Comparison of ENCODE assay signal across 17 mouse cellular contexts in genomic region chr15:103281465-103282205, GRCm38 (mm10). TPM values are rescaled to one million over a fixed set of nuclear protein-coding genes. Genes with fewer than 3 reads are reported as not detected.
DNase-seq lines count a peak whose midpoint lies in the region; ATAC-seq and TF ChIP-seq lines count a peak whose summit lies in the region.
"Had no signal": no experiment of that assay in that cellular context is flagged by ENCODE, and none has a peak within 500 bp of the region (broad histone marks: within the 10 kb centered on the region; RNA-seq: fewer than 3 reads in every experiment).

No protein-coding gene starts in this region.

- H3K4me2 ChIP-seq in neural tube, embryonic 11.5 days (ENCODE audit: low read depth) = no peak overlapping the region
- peak overlapping the region; percentile 32; the same call in 1 of the 2 replicates for H3K4me2 ChIP-seq in intestine, postnatal 0 days (replicated peaks; ENCODE audit: low read depth)
- no peak overlapping the region for H3K4me2 ChIP-seq in liver, embryonic 16.5 days (ENCODE audit: low read depth, low read length)
- H3K4me2 ChIP-seq: embryonic facial prominence, embryonic 13.5 days; neural tube, embryonic 12.5 days had no signal

- DNase-seq in neural tube, embryonic 11.5 days (ENCODE audit: low spot score) = no peak
- DNase-seq in neural tube, embryonic 10.5 days (ENCODE audit: extremely low spot score, low spot score) = no peak
- no peak for DNase-seq in adrenal gland, postnatal 25 days
- DNase-seq in retina, postnatal 1 day = no peak
- no peak for DNase-seq in right cerebral cortex, postnatal 36 days (ENCODE audit: low spot score in 2 of 2)
- DNase-seq: adrenal gland, adult 8-10 months; gastrocnemius, postnatal 36 days; kidney, postnatal 14 days; right cerebral cortex, adult 18-20 months had no signal

- H3K4me1 ChIP-seq in neural tube, embryonic 11.5 days (ENCODE audit: control insufficient read depth, insufficient read depth, low read length) = peaks cover 4% of the 10 kb centered on the region; the same call in 1 of the 2 replicates
- H3K4me1 ChIP-seq in intestine, postnatal 0 days (replicated peaks; ENCODE audit: control insufficient read depth, insufficient read depth, low read length) = peaks cover 6% of the 10 kb centered on the region; the same call in 1 of the 2 replicates
- peaks cover 48% of the 10 kb centered on the region for H3K4me1 ChIP-seq in liver, embryonic 16.5 days (ENCODE audit: control insufficient read depth, low read depth, low read length)
- H3K4me1 ChIP-seq: midbrain, embryonic 10.5 days had no signal

- H3K4me3 ChIP-seq in neural tube, embryonic 11.5 days (ENCODE audit: low read depth, low read length) = no peak overlapping the region
- H3K4me3 ChIP-seq in intestine, postnatal 0 days (ENCODE audit: low read depth, low read length) = no peak overlapping the region
- H3K4me3 ChIP-seq in liver, embryonic 16.5 days (ENCODE audit: low read depth, low read length) = no peak overlapping the region
- H3K4me3 ChIP-seq: embryonic facial prominence, embryonic 13.5 days; heart, embryonic 10.5 days; midbrain, embryonic 10.5 days; neural tube, embryonic 12.5 days had no signal

- no peaks in the 10 kb centered on the region for H3K9me3 ChIP-seq in neural tube, embryonic 11.5 days (ENCODE audit: control insufficient read depth, low read length)
- no peaks in the 10 kb centered on the region for H3K9me3 ChIP-seq in intestine, postnatal 0 days (ENCODE audit: control insufficient read depth)
- no peaks in the 10 kb centered on the region for H3K9me3 ChIP-seq in liver, embryonic 16.5 days (replicated peaks; ENCODE audit: control insufficient read depth, low read length)
- H3K9me3 ChIP-seq: embryonic facial prominence, embryonic 13.5 days; heart, embryonic 10.5 days; midbrain, embryonic 10.5 days; neural tube, embryonic 12.5 days had no signal

- WGBS in neural tube, embryonic 11.5 days = 93% methylated on average over 3 of the region's 3 CpGs
- WGBS in intestine, postnatal 0 days = 48% methylated on average over 3 of the region's 3 CpGs
- WGBS in liver, embryonic 16.5 days (ENCODE audit: insufficient replicate concordance) = 71% methylated on average over 3 of the region's 3 CpGs

- H3K27me3 ChIP-seq in neural tube, embryonic 11.5 days (ENCODE audit: control insufficient read depth, insufficient read depth, low read length) = no peaks in the 10 kb centered on the region
- H3K27me3 ChIP-seq in intestine, postnatal 0 days (replicated peaks; ENCODE audit: control insufficient read depth, insufficient read depth, low read length) = no peaks in the 10 kb centered on the region
- H3K27me3 ChIP-seq in liver, embryonic 16.5 days (ENCODE audit: control insufficient read depth, insufficient read depth, low read depth, low read length) = no peaks in the 10 kb centered on the region
- H3K27me3 ChIP-seq: embryonic facial prominence, embryonic 13.5 days; neural tube, embryonic 12.5 days had no signal

- ATAC-seq in neural tube, embryonic 11.5 days (ENCODE audit: insufficient read depth, low FRiP score, low TSS enrichment) = no peak
- ATAC-seq in intestine, postnatal 0 days = no peak
- ATAC-seq in liver, embryonic 16.5 days (ENCODE audit: low read depth) = peak; percentile 25
- ATAC-seq: forebrain, embryonic 16.5 days had no signal

- H3K36me3 ChIP-seq in neural tube, embryonic 11.5 days (ENCODE audit: control insufficient read depth, insufficient read depth, low read length) = no peaks in the 10 kb centered on the region
- peaks cover 3% of the 10 kb centered on the region; the same call in 1 of the 2 replicates for H3K36me3 ChIP-seq in intestine, postnatal 0 days (ENCODE audit: control insufficient read depth, insufficient read depth)
- peaks cover 4% of the 10 kb centered on the region for H3K36me3 ChIP-seq in liver, embryonic 16.5 days (ENCODE audit: control insufficient read depth, insufficient read depth)
- H3K36me3 ChIP-seq: neural tube, embryonic 12.5 days had no signal

- peak overlapping the region; percentile 14; the same call in 1 of the 2 replicates for H3K9ac ChIP-seq in neural tube, embryonic 11.5 days (ENCODE audit: low read length)
- H3K9ac ChIP-seq in intestine, postnatal 0 days (ENCODE audit: low read depth, low read length) = no peak overlapping the region
- no peak overlapping the region for H3K9ac ChIP-seq in liver, embryonic 16.5 days (ENCODE audit: low read depth, low read length)
- H3K9ac ChIP-seq: embryonic facial prominence, embryonic 13.5 days; neural tube, embryonic 12.5 days had no signal

- TF ChIP-seq CTCF in intestine, postnatal 0 days (IDR thresholded peaks at IDR 0.05; ENCODE audit: low read depth) = no peak

- 0 out of 2 replicates have a peak overlapping the region, but pooled peaks have one; percentile 34 for H3K27ac ChIP-seq in neural tube, embryonic 11.5 days (ENCODE audit: low read depth, low read length)
- H3K27ac ChIP-seq in intestine, postnatal 0 days (ENCODE audit: low read depth, low read length) = no peak overlapping the region
- peak overlapping the region; percentile 62 for H3K27ac ChIP-seq in liver, embryonic 16.5 days (ENCODE audit: low read length)
- H3K27ac ChIP-seq: embryonic facial prominence, embryonic 13.5 days; heart, embryonic 10.5 days; midbrain, embryonic 10.5 days; neural tube, embryonic 12.5 days had no signal

RNA-seq across cellular contexts. Expression of gene Copz1, which starts 9.1 kb away (rescaled TPM):
- 307 and 317 TPM in 2 replicates for polyA plus RNA-seq in neural tube, embryonic 11.5 days (2014; fragmentation: Nextera tagmentation; extraction: Ambion mirVana)
- polyA plus RNA-seq in intestine, postnatal 0 days (2015; fragmentation: Nextera tagmentation; extraction: Ambion mirVana) = 248 and 253 TPM in 2 replicates
- polyA plus RNA-seq in liver, embryonic 16.5 days (2015; fragmentation: Nextera tagmentation; extraction: Ambion mirVana) = 194 TPM in 2 replicates
- 143 and 145 TPM in 2 replicates for total RNA-seq in adrenal gland, postnatal 25 days (2021)

RNA-seq across cellular contexts. Expression of gene Nfe2, which starts 23.4 kb away (rescaled TPM):
- 6.5 and 7.3 TPM in 2 replicates for polyA plus RNA-seq in neural tube, embryonic 11.5 days (2014; fragmentation: Nextera tagmentation; extraction: Ambion mirVana)
- polyA plus RNA-seq in intestine, postnatal 0 days (2015; fragmentation: Nextera tagmentation; extraction: Ambion mirVana) = 0.82 and 0.90 TPM in 2 replicates
- 202 and 220 TPM in 2 replicates for polyA plus RNA-seq in liver, embryonic 16.5 days (2015; fragmentation: Nextera tagmentation; extraction: Ambion mirVana)
- total RNA-seq in adrenal gland, postnatal 25 days (2021) = 0.58 TPM in 1 of 2 replicates, not detected in the other
- total RNA-seq: gastrocnemius, postnatal 36 days; left cerebral cortex, postnatal 4 days had no signal

RNA-seq across cellular contexts. Expression of gene Gpr84, which starts 28.8 kb away (rescaled TPM):
- polyA plus RNA-seq in neural tube, embryonic 11.5 days (2014; fragmentation: Nextera tagmentation; extraction: Ambion mirVana) = 0.34 and 0.50 TPM in 2 replicates
- not detected in 2 replicates for polyA plus RNA-seq in intestine, postnatal 0 days (2015; fragmentation: Nextera tagmentation; extraction: Ambion mirVana)
- 1.0 and 1.1 TPM in 2 replicates for polyA plus RNA-seq in liver, embryonic 16.5 days (2015; fragmentation: Nextera tagmentation; extraction: Ambion mirVana)
- not detected in 2 replicates for total RNA-seq in adrenal gland, postnatal 25 days (2021)
- total RNA-seq: adrenal gland, adult 8-10 months; gastrocnemius, postnatal 36 days had no signal

RNA-seq across cellular contexts. Expression of gene Hnrnpa1, which starts 41.4 kb away (rescaled TPM):
- 1,373 and 1,392 TPM in 2 replicates for polyA plus RNA-seq in neural tube, embryonic 11.5 days (2014; fragmentation: Nextera tagmentation; extraction: Ambion mirVana)
- polyA plus RNA-seq in intestine, postnatal 0 days (2015; fragmentation: Nextera tagmentation; extraction: Ambion mirVana) = 219 and 224 TPM in 2 replicates
- polyA plus RNA-seq in liver, embryonic 16.5 days (2015; fragmentation: Nextera tagmentation; extraction: Ambion mirVana) = 174 and 193 TPM in 2 replicates
- total RNA-seq in adrenal gland, postnatal 25 days (2021) = 210 and 212 TPM in 2 replicates

RNA-seq across cellular contexts. Expression of gene Cbx5, which starts 42.0 kb away (rescaled TPM):
- 187 and 189 TPM in 2 replicates for polyA plus RNA-seq in neural tube, embryonic 11.5 days (2014; fragmentation: Nextera tagmentation; extraction: Ambion mirVana)
- 24.0 TPM in 2 replicates for polyA plus RNA-seq in intestine, postnatal 0 days (2015; fragmentation: Nextera tagmentation; extraction: Ambion mirVana)
- polyA plus RNA-seq in liver, embryonic 16.5 days (2015; fragmentation: Nextera tagmentation; extraction: Ambion mirVana) = 40.6 and 45.9 TPM in 2 replicates
- total RNA-seq in adrenal gland, postnatal 25 days (2021) = 73.2 and 88.5 TPM in 2 replicates

Comparison
In these comparisons a context has a peak if more than half of its experiments do, and no peak if none do; other contexts are left out.
1. RNA of gene Nfe2, which starts 23.4 kb away (polyA plus RNA-seq): 202 to 220 TPM in liver, embryonic 16.5 days; 6.5 to 7.3 TPM in neural tube, embryonic 11.5 days and 0.82 to 0.90 TPM in intestine, postnatal 0 days; every median in the first group is over 10 times any median in the second.